Mouse (Mus musculus) kidney, adult 2 months (tissue): ENCODE data around the gene Hoxc11.

ENCODE experiments used
- CTCF ChIP-seq: fragments of 200-500 bp; conservative IDR thresholded peaks from 2 replicates; pipeline ENCODE4 v1.5.1; 2011; ENCODE audit warnings: low read depth, mild to moderate bottlenecking, control low read depth, low read length, moderate library complexity, mixed read lengths; ENCODE audit not compliant: insufficient read depth, insufficient read length
- POLR2A ChIP-seq: fragments of 200-500 bp; IDR thresholded peaks from one replicate; pipeline ENCODE4 v1.6.1; 2011; ENCODE audit warnings: low read depth, low read length, control low read depth

DNA sequence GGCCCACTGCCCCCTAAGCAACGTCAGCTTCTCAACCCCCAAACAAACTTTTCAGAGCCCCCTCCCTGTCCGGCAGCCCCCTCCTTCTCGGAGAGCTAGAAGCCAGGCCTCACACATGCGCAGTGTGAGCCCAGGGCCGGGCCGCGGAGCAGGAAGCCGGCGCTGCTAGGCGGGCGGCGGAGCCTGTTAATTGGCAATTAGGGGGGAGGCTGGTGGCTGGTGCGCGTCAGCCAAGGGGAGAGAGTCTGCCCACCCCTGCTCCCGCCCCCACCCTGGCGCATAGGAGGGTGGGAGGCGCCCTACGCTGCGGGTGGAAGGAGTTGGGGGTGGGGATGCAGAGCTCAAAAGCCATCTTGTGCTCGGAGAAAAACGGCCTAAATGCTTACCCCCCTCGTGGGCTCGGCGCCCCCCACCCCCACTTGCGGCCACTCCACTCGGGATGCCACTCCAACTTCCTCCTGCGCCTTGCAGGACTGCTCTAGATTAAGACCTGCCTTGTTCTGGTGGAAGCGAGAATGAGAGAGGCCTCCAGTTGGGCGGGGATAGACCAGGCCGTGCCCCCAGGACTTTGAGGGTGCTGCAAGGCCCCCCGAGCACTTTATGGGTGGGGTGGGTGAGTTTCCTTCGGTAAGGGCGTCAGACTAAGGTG lies 45.1 kb downstream of the Hoxc11 start:
- no peak for TF ChIP-seq CTCF
- TF ChIP-seq POLR2A: no peak
